Mouse (Mus musculus) forebrain, postnatal 0 days (tissue): Measurements from ENCODE around the gene 1700057G04Rik. TPM values are rescaled to one million over a fixed set of nuclear protein-coding genes. Genes with fewer than 3 reads are reported as not detected.

ENCODE experiments used
- ATAC-seq: fragments of 200-750 bp; cut with Nextera tagmentation; 2 replicates; pipeline ENCODE4 v1.8.0; 2017; ENCODE audit warnings: mild to moderate bottlenecking, moderate library complexity
- DNase-seq: peaks from one replicate; pipeline ENCODE4 v3.0.0-alpha.2; 2015
- H3K27ac ChIP-seq: fragments of 300-500 bp; sonication (generic); 2 replicates; pipeline ENCODE4 v1.5.1; 2014; ENCODE audit warnings: low read depth, mild to moderate bottlenecking, antibody characterized with exemption, low read length, moderate library complexity, mixed read lengths
- H3K27me3 ChIP-seq: fragments of 300-500 bp; sonication (generic); 2 replicates; pipeline ENCODE4 v1.6.1; 2014; ENCODE audit warnings: mild to moderate bottlenecking, low read length, mixed read lengths; ENCODE audit not compliant: insufficient read depth
- H3K36me3 ChIP-seq: fragments of 300-500 bp; sonication (generic); 2 replicates; pipeline ENCODE4 v1.6.1; 2014; ENCODE audit warnings: mild to moderate bottlenecking, moderate library complexity; ENCODE audit not compliant: insufficient read depth
- H3K4me1 ChIP-seq: fragments of 300-500 bp; sonication (generic); 2 replicates; pipeline ENCODE4 v1.6.1; 2014; ENCODE audit warnings: antibody characterized with exemption; ENCODE audit not compliant: insufficient read depth
- H3K4me2 ChIP-seq: fragments of 300-500 bp; sonication (generic); 2 replicates; pipeline ENCODE4 v1.6.1; 2014; ENCODE audit warnings: low read depth, mild to moderate bottlenecking, moderate library complexity
- H3K4me3 ChIP-seq: fragments of 300-500 bp; sonication (generic); 2 replicates; pipeline ENCODE4 v1.5.1; 2014; ENCODE audit warnings: low read depth, low read length, mixed read lengths
- H3K9ac ChIP-seq: fragments of 300-500 bp; sonication (generic); 2 replicates; pipeline ENCODE4 v1.6.1; 2014; ENCODE audit warnings: mild to moderate bottlenecking
- H3K9me3 ChIP-seq: fragments of 300-500 bp; sonication (generic); 2 replicates; pipeline ENCODE4 v1.6.1; 2016; ENCODE audit warnings: low read length
- CTCF ChIP-seq: sonication (generic); IDR thresholded peaks from 2 replicates; pipeline ENCODE4 v1.5.1; 2016; ENCODE audit warnings: antibody characterized with exemption, control low read depth, low read depth
- WGBS: fragments of 180-500 bp; shearing (Covaris S2); extraction: QIAGEN DNeasy Blood & Tissue Kit; methylation state at CpG from one replicate; pipeline ENCODE4 v1.1.7; 2014; 5-methylcytosine and 5-hydroxymethylcytosine counted together
- polyA plus RNA-seq: library from polyadenylated mRNA; unstranded; fragments of >200 nt; fragmentation: Nextera tagmentation; extraction: Ambion mirVana; gene quantifications from 2 replicates; pipeline ENCODE4 v1.2.1, GENCODE M21; 2015
- total RNA-seq: library from RNA; depleted of rRNA; stranded (reverse); fragments of >200 nt; gene quantifications from 2 replicates; pipeline ENCODE4 v1.2.3, GENCODE M21; 2014

The 1700057G04Rik gene
- total and polyA plus RNA-seq, 2 experiments from 2014 or later, result not detected

- Histone ChIP-seq H3K4me2 (no peak overlapping the region), H3K27ac (no peak overlapping the region), H3K9ac (no peak overlapping the region), H3K4me1 (no peaks in the 10 kb centered on the region), H3K4me3 (no peak overlapping the region), H3K27me3 (no peaks in the 10 kb centered on the region), H3K9me3 (no peaks in the 10 kb centered on the region), H3K36me3 (no peaks in the 10 kb centered on the region)
- DNase-seq (no peak), ATAC-seq (no peak)
- no peak for TF ChIP-seq CTCF
- WGBS, result 92% methylated on average over 4 of the region's 4 CpGs
Measured at GRCm38 (mm10) chr9:92272650-92273049, 36.5 kb upstream of the 1700057G04Rik start.

- H3K4me3 ChIP-seq, result no peak overlapping the region
- no peak overlapping the region for H3K9ac ChIP-seq
- no peaks in the 10 kb centered on the region for H3K36me3 ChIP-seq
- H3K27me3 ChIP-seq, result no peaks in the 10 kb centered on the region
- no peak overlapping the region for H3K27ac ChIP-seq
- H3K4me2 ChIP-seq, result no peak overlapping the region
- no peak for ATAC-seq
- no peak for DNase-seq
- no peaks in the 10 kb centered on the region for H3K9me3 ChIP-seq
- no peaks in the 10 kb centered on the region for H3K4me1 ChIP-seq
- WGBS, result 87% methylated on average over 2 of the region's 2 CpGs
- TF ChIP-seq CTCF, result no peak
Measured at GRCm38 (mm10) chr9:92273271-92273670, 35.9 kb upstream of the 1700057G04Rik start.

- ATAC-seq (no peak), DNase-seq (no peak)
- Histone ChIP-seq H3K9ac (no peak overlapping the region), H3K27me3 (no peaks in the 10 kb centered on the region), H3K4me2 (no peak overlapping the region), H3K4me3 (no peak overlapping the region), H3K36me3 (no peaks in the 10 kb centered on the region), H3K4me1 (no peaks in the 10 kb centered on the region), H3K27ac (no peak overlapping the region), H3K9me3 (no peaks in the 10 kb centered on the region)
- TF ChIP-seq CTCF, result no peak
- 83% methylated on average over 6 of the region's 6 CpGs for WGBS
Measured at GRCm38 (mm10) chr9:92273956-92274762, 35.0 kb upstream of the 1700057G04Rik start.

- DNase-seq, result no peak
- 71% methylated on average over 9 of the region's 9 CpGs for WGBS
Measured at GRCm38 (mm10) chr9:92275486-92276207, 33.5 kb upstream of the 1700057G04Rik start, which contains the start of gene Plscr2. Gene Plscr2, plus strand, starts transcription at chr9:92275602.

GRCm38 (mm10) chr9:92276360-92276759, 32.8 kb upstream of the 1700057G04Rik start:
- no peaks in the 10 kb centered on the region for H3K4me1 ChIP-seq
- H3K36me3 ChIP-seq, result no peaks in the 10 kb centered on the region
- DNase-seq (no peak), ATAC-seq (no peak)
- no peaks in the 10 kb centered on the region for H3K9me3 ChIP-seq
- no peaks in the 10 kb centered on the region for H3K27me3 ChIP-seq
- no peak overlapping the region for H3K4me2 ChIP-seq
- TF ChIP-seq CTCF, result no peak
- H3K27ac ChIP-seq, result no peak overlapping the region
- H3K4me3 ChIP-seq, result no peak overlapping the region
- no peak overlapping the region for H3K9ac ChIP-seq
- WGBS, result 73% methylated on average over 7 of the region's 7 CpGs

More at GRCm38 (mm10) chr9:92275486-92276207, 33.5 kb upstream of the 1700057G04Rik start, which contains the start of gene Plscr2:
- H3K9ac ChIP-seq, result no peak within 1 kb of the TSS
- no peaks in the 10 kb centered on the region for H3K9me3 ChIP-seq
- ATAC-seq, result no peak
- no peaks in the 10 kb centered on the region for H3K27me3 ChIP-seq
- no peak within 1 kb of the TSS for H3K27ac ChIP-seq
- no peak for TF ChIP-seq CTCF
- H3K4me3 ChIP-seq, result no peak within 1 kb of the TSS
- no peaks in the 10 kb centered on the region for H3K4me1 ChIP-seq
- no peak within 1 kb of the TSS for H3K4me2 ChIP-seq
- no peaks in the 10 kb centered on the region for H3K36me3 ChIP-seq

GRCm38 (mm10) chr9:92280048-92280447, 29.1 kb upstream of the 1700057G04Rik start:
- Histone ChIP-seq H3K9ac (no peak overlapping the region), H3K4me1 (no peaks in the 10 kb centered on the region), H3K9me3 (no peaks in the 10 kb centered on the region), H3K4me2 (no peak overlapping the region), H3K27me3 (no peaks in the 10 kb centered on the region), H3K27ac (no peak overlapping the region), H3K4me3 (no peak overlapping the region), H3K36me3 (no peaks in the 10 kb centered on the region)
- TF ChIP-seq CTCF, result no peak
- 95% methylated on average over 1 of the region's 1 CpGs for WGBS
- ATAC-seq, result no peak
- DNase-seq, result no peak
